ENCODE assay signal across 8 mouse cellular contexts in the genomic region with DNA sequence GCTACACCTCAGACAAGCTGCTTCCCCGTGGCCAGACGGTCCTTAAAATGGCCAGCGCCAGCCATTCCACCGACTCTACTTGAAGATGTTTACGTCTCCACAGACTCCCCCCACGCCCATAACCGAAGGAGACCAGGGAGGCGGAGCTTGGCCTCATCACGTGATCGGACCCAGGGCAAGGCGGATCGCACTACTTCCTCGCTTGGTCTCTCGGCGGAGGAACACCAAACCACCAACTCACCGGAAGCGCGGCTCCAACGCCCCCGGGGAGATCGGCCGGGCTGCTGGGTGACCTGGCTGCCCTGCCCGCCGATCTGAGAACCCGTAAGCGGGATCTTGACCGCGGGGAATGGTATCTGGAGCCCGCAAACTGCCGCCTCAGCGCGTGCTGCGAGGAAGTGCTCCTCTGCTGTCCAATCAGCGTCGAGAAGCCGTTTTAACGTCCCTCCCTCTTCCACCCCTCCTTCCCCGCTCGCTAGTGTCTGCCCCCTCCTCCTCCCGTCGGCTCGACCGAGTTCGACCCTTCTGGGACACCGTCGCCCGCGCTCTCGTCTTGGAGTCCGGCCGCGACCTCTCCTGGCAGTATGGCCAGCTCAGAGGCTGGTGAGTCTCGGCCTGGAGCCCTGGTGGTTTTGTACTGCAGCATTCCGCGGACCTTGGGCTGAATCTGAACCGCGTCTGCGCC. TPM values are rescaled to one million over a fixed set of nuclear protein-coding genes. Genes with fewer than 3 reads are reported as not detected.
A peak's percentile ranks its signal among the peaks of the same experiment; 100 is the strongest.
DNase-seq lines count a peak whose midpoint lies in the region; ATAC-seq and TF ChIP-seq lines count a peak whose summit lies in the region.

Gene Ddx5, minus strand, starts transcription at position 411 of the 685 bp plus-strand sequence.
Gene Cep95, plus strand, starts transcription at position 478 of the 685 bp plus-strand sequence.

- H3K9ac ChIP-seq in embryonic facial prominence, embryonic 11.5 days (replicated peaks; ENCODE audit: low read length), result peak within 1 kb of the TSS; percentile 99
- peak within 1 kb of the TSS; percentile 99 for H3K9ac ChIP-seq in intestine, postnatal 0 days (ENCODE audit: low read depth, low read length)

- peak; percentile 99 for DNase-seq in 3134 (ENCODE audit: extremely low read depth, insufficient read length, low spot score)
- peak; percentile 94 for DNase-seq in adrenal gland, postnatal 25 days
- DNase-seq in embryonic facial prominence, embryonic 11.5 days (ENCODE audit: low spot score), result peak; percentile 98
- DNase-seq in left cerebral cortex, postnatal 36 days (ENCODE audit: low spot score in 2 of 2), result peak; percentile 96 to 99
- peak; percentile 98 for DNase-seq in midbrain, embryonic 10.5 days (ENCODE audit: low spot score)
- DNase-seq in right cerebral cortex, postnatal 36 days (ENCODE audit: low spot score in 2 of 2), result peak; percentile 91 to 97

- peak within 1 kb of the TSS; percentile 83 for H3K4me3 ChIP-seq in embryonic facial prominence, embryonic 11.5 days (ENCODE audit: low read depth, low read length)
- H3K4me3 ChIP-seq in intestine, postnatal 0 days (ENCODE audit: low read depth, low read length), result peak within 1 kb of the TSS; percentile 96
- H3K4me3 ChIP-seq in midbrain, embryonic 10.5 days, result peak within 1 kb of the TSS; percentile 96

- H3K27me3 ChIP-seq in embryonic facial prominence, embryonic 11.5 days (ENCODE audit: control insufficient read depth, insufficient read depth, low read length), result no peaks in the 10 kb centered on the region
- no peaks in the 10 kb centered on the region for H3K27me3 ChIP-seq in intestine, postnatal 0 days (replicated peaks; ENCODE audit: control insufficient read depth, insufficient read depth, low read length)
- no peaks in the 10 kb centered on the region for H3K27me3 ChIP-seq in midbrain, embryonic 10.5 days (ENCODE audit: low read depth, poor library complexity, severe bottlenecking)

- H3K4me2 ChIP-seq in embryonic facial prominence, embryonic 11.5 days (ENCODE audit: low read depth, low read length), result peak within 1 kb of the TSS; percentile 48
- H3K4me2 ChIP-seq in intestine, postnatal 0 days (replicated peaks; ENCODE audit: low read depth), result peak within 1 kb of the TSS; percentile 71

- H3K9me3 ChIP-seq in embryonic facial prominence, embryonic 11.5 days (replicated peaks; ENCODE audit: control insufficient read depth, low read length), result no peaks in the 10 kb centered on the region
- H3K9me3 ChIP-seq in intestine, postnatal 0 days (ENCODE audit: control insufficient read depth), result no peaks in the 10 kb centered on the region
- H3K9me3 ChIP-seq in midbrain, embryonic 10.5 days (replicated peaks), result no peaks in the 10 kb centered on the region

- WGBS in embryonic facial prominence, embryonic 11.5 days, result under 1% methylated on average over 58 of the region's 58 CpGs
- under 1% methylated on average over 58 of the region's 58 CpGs for WGBS in intestine, postnatal 0 days
- WGBS in midbrain, embryonic 10.5 days, result under 1% methylated on average over 58 of the region's 58 CpGs

- H3K4me1 ChIP-seq in embryonic facial prominence, embryonic 11.5 days (ENCODE audit: control insufficient read depth, insufficient read depth, low read length), result no peaks in the 10 kb centered on the region
- no peaks in the 10 kb centered on the region for H3K4me1 ChIP-seq in intestine, postnatal 0 days (replicated peaks; ENCODE audit: control insufficient read depth, insufficient read depth, low read length)
- H3K4me1 ChIP-seq in midbrain, embryonic 10.5 days, result peaks cover 30% of the 10 kb centered on the region

- H3K36me3 ChIP-seq in embryonic facial prominence, embryonic 11.5 days (replicated peaks; ENCODE audit: control insufficient read depth, insufficient read depth, low read depth, low read length), result peaks cover 8% of the 10 kb centered on the region
- peaks cover 27% of the 10 kb centered on the region for H3K36me3 ChIP-seq in intestine, postnatal 0 days (ENCODE audit: control insufficient read depth, insufficient read depth)
- peaks cover 64% of the 10 kb centered on the region for H3K36me3 ChIP-seq in midbrain, embryonic 10.5 days

- peak; percentile 89 for ATAC-seq in embryonic facial prominence, embryonic 11.5 days (replicated peaks; ENCODE audit: insufficient number of reproducible peaks, low FRiP score, low TSS enrichment, low read depth)
- ATAC-seq in granulocyte monocyte progenitor cell, adult 5-6 weeks (replicated peaks; ENCODE audit: poor library complexity, severe bottlenecking), result peak; percentile 66
- peak; percentile 87 for ATAC-seq in intestine, postnatal 0 days

- intact Hi-C loops in left cerebral cortex, postnatal 36 days (cut with DNase I), result loop anchor here (2.0 to 5.0 kb wide), 3 partner anchors 34 to 208 kb away; partner anchors contain the start of genes Kpna2 and Smurf2

- peak; percentile 65 for TF ChIP-seq CTCF in intestine, postnatal 0 days (IDR thresholded peaks at IDR 0.05; ENCODE audit: low read depth)

- peak within 1 kb of the TSS; percentile 94 for H3K27ac ChIP-seq in embryonic facial prominence, embryonic 11.5 days (replicated peaks; ENCODE audit: low read depth, low read length)
- H3K27ac ChIP-seq in intestine, postnatal 0 days (ENCODE audit: low read depth, low read length), result peak within 1 kb of the TSS; percentile 99
- H3K27ac ChIP-seq in midbrain, embryonic 10.5 days (replicated peaks), result peak within 1 kb of the TSS; percentile 100

RNA-seq across cellular contexts. Expression of gene Ddx5, which starts in this region (rescaled TPM):
- total RNA-seq in adrenal gland, postnatal 25 days (2021), result 703 and 926 TPM in 2 replicates
- polyA plus RNA-seq in embryonic facial prominence, embryonic 11.5 days (2014; fragmentation: Nextera tagmentation; extraction: Ambion mirVana), result 498 and 533 TPM in 2 replicates
- total RNA-seq in granulocyte monocyte progenitor cell, adult 5-6 weeks (2014; fragmentation: Nextera tagmentation), result 653 and 662 TPM in 2 replicates
- total RNA-seq in granulocyte monocyte progenitor cell, adult 5-6 weeks (2017), result 1,291 and 1,523 TPM in 2 replicates
- polyA plus RNA-seq in intestine, postnatal 0 days (2015; fragmentation: Nextera tagmentation; extraction: Ambion mirVana), result 163 and 183 TPM in 2 replicates
- total RNA-seq in left cerebral cortex, postnatal 36 days (2021), result 100 to 1,000 TPM; 574 to 675 TPM
- 295 and 331 TPM in 2 replicates for polyA plus RNA-seq in midbrain, embryonic 10.5 days (2016; fragmentation: Nextera tagmentation; extraction: Ambion mirVana)

RNA-seq across cellular contexts. Expression of gene Cep95, which starts in this region (rescaled TPM):
- 10.5 and 14.7 TPM in 2 replicates for total RNA-seq in adrenal gland, postnatal 25 days (2021)
- polyA plus RNA-seq in embryonic facial prominence, embryonic 11.5 days (2014; fragmentation: Nextera tagmentation; extraction: Ambion mirVana), result 21.1 and 22.6 TPM in 2 replicates
- total RNA-seq in granulocyte monocyte progenitor cell, adult 5-6 weeks (2014; fragmentation: Nextera tagmentation), result 16.4 and 37.4 TPM in 2 replicates
- 18.3 and 19.9 TPM in 2 replicates for total RNA-seq in granulocyte monocyte progenitor cell, adult 5-6 weeks (2017)
- polyA plus RNA-seq in intestine, postnatal 0 days (2015; fragmentation: Nextera tagmentation; extraction: Ambion mirVana), result 5.3 and 5.5 TPM in 2 replicates
- total RNA-seq in left cerebral cortex, postnatal 36 days (2021), result 10 to 100 TPM in 1 of 2 experiments, 1 to 10 TPM in 1; 8.2 to 15.8 TPM
- 18.0 and 19.1 TPM in 2 replicates for polyA plus RNA-seq in midbrain, embryonic 10.5 days (2016; fragmentation: Nextera tagmentation; extraction: Ambion mirVana)

Comparison
In these comparisons a context has a peak if more than half of its experiments do, and no peak if none do; other contexts are left out.
1. Peak in every context shown above with its lines: DNase-seq, ATAC-seq, H3K4me3 ChIP-seq and H3K27ac ChIP-seq.